Mouse (Mus musculus): ENCODE measurements around the gene Miga1. TPM values are rescaled to one million over a fixed set of nuclear protein-coding genes. Genes with fewer than 3 reads are reported as not detected.
"Not testable (repeated sequence)": the region's sequence is repeated elsewhere in the genome, so short reads cannot be mapped to it uniquely, and the experiment has no call there.

Gene Miga1
- polyA plus RNA-seq, 1 experiment from 2014 or later, result 16.4 TPM

- no peak overlapping the region for H3K4me2 ChIP-seq (ENCODE audit: low read length)
- no peaks in the 10 kb centered on the region for H3K4me1 ChIP-seq (ENCODE audit: control insufficient read depth in 2 of 2, insufficient read depth in 2 of 2, low read length in 2 of 2)
- WGBS, result 79% methylated on average over 10 of the region's 10 CpGs
- no peak overlapping the region for H3K9ac ChIP-seq (ENCODE audit: low read length)
- H3K9me3 ChIP-seq (ENCODE audit: control insufficient read depth, low read length), result no peaks in the 10 kb centered on the region
- H3K27ac ChIP-seq (replicated peaks in 1 of 2; ENCODE audit: control insufficient read depth in 1 of 2, insufficient read depth in 1 of 2, low read depth in 2 of 2, low read length in 2 of 2), result no peak overlapping the region
- ATAC-seq (ENCODE audit: insufficient number of reproducible peaks, insufficient read depth, low FRiP score, low read depth), result no peak
- H3K27me3 ChIP-seq (ENCODE audit: control insufficient read depth, insufficient read depth, low read length), result no peaks in the 10 kb centered on the region
- peaks cover 23% of the 10 kb centered on the region for H3K36me3 ChIP-seq (ENCODE audit: control insufficient read depth, insufficient read depth, low read length)
- no peak overlapping the region for H3K4me3 ChIP-seq (ENCODE audit: control insufficient read depth in 1 of 2, insufficient read depth in 1 of 2, low read depth in 1 of 2, low read length in 2 of 2)
Observed at GRCm38 (mm10) chr3:152320972-152321645, 19.1 kb downstream of the Miga1 start.

- not testable (repeated sequence) for H3K4me2 ChIP-seq (ENCODE audit: low read length); H3K4me3 ChIP-seq (ENCODE audit: control insufficient read depth in 1 of 2, insufficient read depth in 1 of 2, low read depth in 1 of 2, low read length in 2 of 2); H3K27me3 ChIP-seq (ENCODE audit: control insufficient read depth, insufficient read depth, low read length); H3K9me3 ChIP-seq (ENCODE audit: control insufficient read depth, low read length); H3K27ac ChIP-seq (replicated peaks in 1 of 2; ENCODE audit: control insufficient read depth in 1 of 2, insufficient read depth in 1 of 2, low read depth in 2 of 2, low read length in 2 of 2); H3K9ac ChIP-seq (ENCODE audit: low read length); ATAC-seq (ENCODE audit: insufficient number of reproducible peaks, insufficient read depth, low FRiP score, low read depth)
- 61% methylated on average over 9 of the region's 9 CpGs for WGBS
- H3K36me3 ChIP-seq (ENCODE audit: control insufficient read depth, insufficient read depth, low read length), result peaks cover 29% of the 10 kb centered on the region
- H3K4me1 ChIP-seq (ENCODE audit: control insufficient read depth in 2 of 2, insufficient read depth in 2 of 2, low read length in 2 of 2), result peaks cover 6 to 16% of the 10 kb centered on the region in 2 experiments; a peak in 3 of 4 replicates
Observed at GRCm38 (mm10) chr3:152316447-152317173, 23.6 kb downstream of the Miga1 start.

- Histone ChIP-seq H3K36me3 (ENCODE audit: control insufficient read depth, insufficient read depth, low read length) (peaks cover 24% of the 10 kb centered on the region), H3K27ac (replicated peaks in 1 of 2; ENCODE audit: control insufficient read depth in 1 of 2, insufficient read depth in 1 of 2, low read depth in 2 of 2, low read length in 2 of 2) (peak overlapping the region in 1 of 2 experiments; percentile 46; a peak in 1 of 4 replicates), H3K9me3 (ENCODE audit: control insufficient read depth, low read length) (no peaks in the 10 kb centered on the region), H3K9ac (ENCODE audit: low read length) (0 out of 2 replicates have a peak overlapping the region, but pooled peaks have one; percentile 17), H3K27me3 (ENCODE audit: control insufficient read depth, insufficient read depth, low read length) (no peaks in the 10 kb centered on the region), H3K4me3 (ENCODE audit: control insufficient read depth in 1 of 2, insufficient read depth in 1 of 2, low read depth in 1 of 2, low read length in 2 of 2) (no peak overlapping the region), H3K4me2 (ENCODE audit: low read length) (no peak overlapping the region), H3K4me1 (ENCODE audit: control insufficient read depth in 2 of 2, insufficient read depth in 2 of 2, low read length in 2 of 2) (peaks cover 8 to 20% of the 10 kb centered on the region in 2 experiments; a peak in 3 of 4 replicates)
- peak; percentile 90 for ATAC-seq (ENCODE audit: insufficient number of reproducible peaks, insufficient read depth, low FRiP score, low read depth)
- 7% methylated on average over 7 of the region's 7 CpGs for WGBS
Observed at GRCm38 (mm10) chr3:152315613-152316012, 24.6 kb downstream of the Miga1 start.

- ATAC-seq (ENCODE audit: insufficient number of reproducible peaks, insufficient read depth, low FRiP score, low read depth); H3K4me2 ChIP-seq (ENCODE audit: low read length); H3K27me3 ChIP-seq (ENCODE audit: control insufficient read depth, insufficient read depth, low read length): not testable (repeated sequence)
Observed at GRCm38 (mm10) chr3:152314666-152315065, 25.5 kb downstream of the Miga1 start.

GRCm38 (mm10) chr3:152309250-152309645 lies 31.0 kb downstream of the Miga1 start:
- peak; percentile 37; the same call in 1 of the 2 replicates for ATAC-seq (ENCODE audit: insufficient number of reproducible peaks, insufficient read depth, low FRiP score, low read depth)
- Histone ChIP-seq H3K27me3 (ENCODE audit: control insufficient read depth, insufficient read depth, low read length) (no peaks in the 10 kb centered on the region), H3K4me2 (ENCODE audit: low read length) (peak overlapping the region; percentile 11), H3K4me1 (ENCODE audit: control insufficient read depth in 2 of 2, insufficient read depth in 2 of 2, low read length in 2 of 2) (peaks cover 44 to 72% of the 10 kb centered on the region in 2 experiments), H3K9ac (ENCODE audit: low read length) (peak overlapping the region; percentile 70), H3K9me3 (ENCODE audit: control insufficient read depth, low read length) (no peaks in the 10 kb centered on the region), H3K27ac (replicated peaks in 1 of 2; ENCODE audit: control insufficient read depth in 1 of 2, insufficient read depth in 1 of 2, low read depth in 2 of 2, low read length in 2 of 2) (peak overlapping the region; percentile 97 to 99), H3K4me3 (ENCODE audit: control insufficient read depth in 1 of 2, insufficient read depth in 1 of 2, low read depth in 1 of 2, low read length in 2 of 2) (no peak overlapping the region), H3K36me3 (ENCODE audit: control insufficient read depth, insufficient read depth, low read length) (peaks cover 15% of the 10 kb centered on the region)
- 61% methylated on average over 9 of the region's 9 CpGs for WGBS

More at GRCm38 (mm10) chr3:152314666-152315065, 25.5 kb downstream of the Miga1 start:
- H3K4me1 ChIP-seq (ENCODE audit: control insufficient read depth in 2 of 2, insufficient read depth in 2 of 2, low read length in 2 of 2), result peaks cover 15 to 26% of the 10 kb centered on the region in 2 experiments
- 81% methylated on average over 14 of the region's 14 CpGs for WGBS
- H3K27ac ChIP-seq (replicated peaks in 1 of 2; ENCODE audit: control insufficient read depth in 1 of 2, insufficient read depth in 1 of 2, low read depth in 2 of 2, low read length in 2 of 2); H3K4me3 ChIP-seq (ENCODE audit: control insufficient read depth in 1 of 2, insufficient read depth in 1 of 2, low read depth in 1 of 2, low read length in 2 of 2); H3K9me3 ChIP-seq (ENCODE audit: control insufficient read depth, low read length); H3K9ac ChIP-seq (ENCODE audit: low read length): not testable (repeated sequence)
- H3K36me3 ChIP-seq (ENCODE audit: control insufficient read depth, insufficient read depth, low read length), result peaks cover 18% of the 10 kb centered on the region

GRCm38 (mm10) chr3:152308485-152309249 lies 31.5 kb downstream of the Miga1 start:
- peak; percentile 72 for ATAC-seq (ENCODE audit: insufficient number of reproducible peaks, insufficient read depth, low FRiP score, low read depth)
- H3K4me2 ChIP-seq (ENCODE audit: low read length), result peak overlapping the region; percentile 11

GRCm38 (mm10) chr3:152305971-152306370 lies 34.2 kb downstream of the Miga1 start:
- ATAC-seq (ENCODE audit: insufficient number of reproducible peaks, insufficient read depth, low FRiP score, low read depth), result no peak
- Histone ChIP-seq H3K36me3 (ENCODE audit: control insufficient read depth, insufficient read depth, low read length) (0 out of 2 replicates have a peak, but pooled peaks cover 4% of the 10 kb centered on the region), H3K4me1 (ENCODE audit: control insufficient read depth in 2 of 2, insufficient read depth in 2 of 2, low read length in 2 of 2) (peaks cover 48 to 69% of the 10 kb centered on the region in 2 experiments), H3K4me3 (ENCODE audit: control insufficient read depth in 1 of 2, insufficient read depth in 1 of 2, low read depth in 1 of 2, low read length in 2 of 2) (no peak overlapping the region), H3K9ac (ENCODE audit: low read length) (peak overlapping the region; percentile 49), H3K27ac (replicated peaks in 1 of 2; ENCODE audit: control insufficient read depth in 1 of 2, insufficient read depth in 1 of 2, low read depth in 2 of 2, low read length in 2 of 2) (peak overlapping the region; percentile 78 to 99), H3K4me2 (ENCODE audit: low read length) (no peak overlapping the region), H3K27me3 (ENCODE audit: control insufficient read depth, insufficient read depth, low read length) (no peaks in the 10 kb centered on the region), H3K9me3 (ENCODE audit: control insufficient read depth, low read length) (peaks cover 2% of the 10 kb centered on the region; the same call in 1 of the 2 replicates)
- 60% methylated on average over 4 of the region's 4 CpGs for WGBS

More at GRCm38 (mm10) chr3:152308485-152309249, 31.5 kb downstream of the Miga1 start:
- Histone ChIP-seq H3K9me3 (ENCODE audit: control insufficient read depth, low read length) (no peaks in the 10 kb centered on the region), H3K36me3 (ENCODE audit: control insufficient read depth, insufficient read depth, low read length) (peaks cover 15% of the 10 kb centered on the region), H3K4me3 (ENCODE audit: control insufficient read depth in 1 of 2, insufficient read depth in 1 of 2, low read depth in 1 of 2, low read length in 2 of 2) (no peak overlapping the region), H3K27ac (replicated peaks in 1 of 2; ENCODE audit: control insufficient read depth in 1 of 2, insufficient read depth in 1 of 2, low read depth in 2 of 2, low read length in 2 of 2) (peak overlapping the region; percentile 97 to 99), H3K4me1 (ENCODE audit: control insufficient read depth in 2 of 2, insufficient read depth in 2 of 2, low read length in 2 of 2) (peaks cover 44 to 73% of the 10 kb centered on the region in 2 experiments), H3K9ac (ENCODE audit: low read length) (peak overlapping the region; percentile 70), H3K27me3 (ENCODE audit: control insufficient read depth, insufficient read depth, low read length) (no peaks in the 10 kb centered on the region)
- WGBS, result 4% methylated on average over 10 of the region's 10 CpGs
